Mouse (Mus musculus) stomach, postnatal 0 days (tissue): ENCODE data around the gene Polr2g. TPM values are rescaled to one million over a fixed set of nuclear protein-coding genes. Genes with fewer than 3 reads are reported as not detected.

ENCODE experiments used
- ATAC-seq: fragments of 200-750 bp; cut with Nextera tagmentation; 2 replicates; pipeline ENCODE4 v1.8.0; 2017; ENCODE audit not compliant: low FRiP score, low TSS enrichment
- DNase-seq: peaks from one replicate; pipeline ENCODE4 v3.0.0-alpha.2; 2016; ENCODE audit warnings: low spot score
- H3K27ac ChIP-seq: fragments of 300-500 bp; sonication (generic); replicated peaks from 2 replicates; pipeline ENCODE4 v1.5.1; 2014; ENCODE audit warnings: mild to moderate bottlenecking, control low read depth
- H3K27me3 ChIP-seq: fragments of 300-500 bp; sonication (generic); 2 replicates; pipeline ENCODE4 v1.6.1; 2014; ENCODE audit warnings: low read length; ENCODE audit not compliant: control insufficient read depth, insufficient read depth
- H3K36me3 ChIP-seq: fragments of 300-500 bp; sonication (generic); 2 replicates; pipeline ENCODE4 v1.6.1; 2014; ENCODE audit warnings: low read length, mixed read lengths; ENCODE audit not compliant: control insufficient read depth, insufficient read depth
- H3K4me1 ChIP-seq: fragments of 300-500 bp; sonication (generic); replicated peaks from 2 replicates; pipeline ENCODE4 v1.6.1; 2014; ENCODE audit warnings: antibody characterized with exemption; ENCODE audit not compliant: control insufficient read depth, insufficient read depth
- H3K4me2 ChIP-seq: fragments of 300-500 bp; sonication (generic); replicated peaks from 2 replicates; pipeline ENCODE4 v1.6.1; 2014; ENCODE audit warnings: low read depth, mild to moderate bottlenecking, control low read depth, moderate library complexity
- H3K4me3 ChIP-seq: fragments of 300-500 bp; sonication (generic); 2 replicates; pipeline ENCODE4 v1.5.1; 2014; ENCODE audit warnings: low read depth, low read length, control low read depth
- H3K9ac ChIP-seq: fragments of 300-500 bp; sonication (generic); 2 replicates; pipeline ENCODE4 v1.6.1; 2014; ENCODE audit warnings: mild to moderate bottlenecking, low read length, control low read depth, mixed read lengths
- H3K9me3 ChIP-seq: fragments of 300-500 bp; sonication (generic); 2 replicates; pipeline ENCODE4 v1.6.1; 2016; ENCODE audit warnings: low read length; ENCODE audit not compliant: control insufficient read depth
- CTCF ChIP-seq: IDR thresholded peaks from 2 replicates; pipeline ENCODE4 v1.5.1; 2016; ENCODE audit warnings: antibody characterized with exemption, low read depth, mild to moderate bottlenecking, moderate library complexity
- EP300 ChIP-seq: optimal IDR thresholded peaks from 2 replicates; pipeline ENCODE3; 2016; ENCODE audit warnings: antibody characterized with exemption
- WGBS: fragments of 180-500 bp; shearing (Covaris S2); extraction: QIAGEN DNeasy Blood & Tissue Kit; methylation state at CpG from one replicate; pipeline ENCODE4 v1.1.7; 2014; 5-methylcytosine and 5-hydroxymethylcytosine counted together
- polyA plus RNA-seq: library from polyadenylated mRNA; unstranded; fragments of >200 nt; fragmentation: Nextera tagmentation; extraction: Ambion mirVana; gene quantifications from 2 replicates; pipeline ENCODE4 v1.2.1, GENCODE M21; 2015

Gene Polr2g
- polyA plus RNA-seq, 1 experiment from 2014 or later = 108 TPM

DNA sequence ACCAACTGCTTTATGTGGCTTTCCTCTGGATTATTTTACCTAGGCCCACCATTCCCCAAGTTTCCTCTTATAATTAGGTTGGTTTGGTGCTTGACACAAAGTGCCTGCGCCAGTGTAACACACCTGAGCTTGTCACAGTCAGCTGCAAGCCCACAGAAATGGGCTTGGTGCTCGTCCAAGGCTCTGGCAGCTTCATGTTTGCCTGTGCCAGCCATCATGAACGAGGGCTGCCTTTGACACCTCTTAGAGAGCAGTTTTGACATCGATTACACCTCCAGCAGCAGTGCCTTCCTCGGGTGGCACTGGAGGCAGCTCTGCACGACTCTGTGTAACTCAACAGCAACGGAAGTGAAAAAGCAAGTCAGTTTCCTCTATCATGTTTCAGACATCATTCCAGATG is 8.2 kb downstream of the Polr2g start:
- H3K27ac ChIP-seq = no peak overlapping the region
- no peak overlapping the region for H3K4me3 ChIP-seq
- 77% methylated on average over 7 of the region's 7 CpGs for WGBS
- DNase-seq (no peak), ATAC-seq (no peak)
- no peaks in the 10 kb centered on the region for H3K4me1 ChIP-seq
- no peak overlapping the region for H3K9ac ChIP-seq
- H3K27me3 ChIP-seq = no peaks in the 10 kb centered on the region
- H3K4me2 ChIP-seq = no peak overlapping the region
- H3K9me3 ChIP-seq = no peaks in the 10 kb centered on the region
- peaks cover 9% of the 10 kb centered on the region for H3K36me3 ChIP-seq
- no peak for TF ChIP-seq CTCF
- no peak for TF ChIP-seq EP300

DNA sequence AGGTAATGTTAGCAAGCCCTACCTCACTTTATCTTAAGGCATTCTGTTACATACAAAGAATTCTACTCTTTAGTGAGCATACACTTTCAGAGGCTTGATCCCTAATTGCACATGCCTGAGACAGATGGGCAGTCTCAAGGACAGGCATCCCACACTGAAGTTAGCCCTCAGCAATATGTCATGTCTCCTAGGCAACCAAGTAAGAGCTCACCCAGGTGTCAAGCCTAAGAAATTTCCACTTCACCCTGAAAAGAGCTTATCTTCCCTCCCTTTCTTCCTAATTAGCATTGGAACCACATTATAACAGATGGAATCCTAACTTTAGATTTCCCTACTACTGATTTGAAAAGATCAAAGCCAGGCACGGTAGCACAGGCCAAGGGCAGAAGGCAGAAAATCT is 9.2 kb downstream of the Polr2g start:
- Histone ChIP-seq H3K27ac (no peak overlapping the region), H3K9me3 (no peaks in the 10 kb centered on the region), H3K9ac (no peak overlapping the region), H3K27me3 (no peaks in the 10 kb centered on the region), H3K4me3 (no peak overlapping the region), H3K36me3 (peaks cover 9% of the 10 kb centered on the region), H3K4me2 (no peak overlapping the region), H3K4me1 (no peaks in the 10 kb centered on the region)
- ATAC-seq = no peak
- WGBS = 28% methylated on average over 1 of the region's 1 CpGs
- no peak for TF ChIP-seq CTCF
- TF ChIP-seq EP300 = no peak
- no peak for DNase-seq

DNA sequence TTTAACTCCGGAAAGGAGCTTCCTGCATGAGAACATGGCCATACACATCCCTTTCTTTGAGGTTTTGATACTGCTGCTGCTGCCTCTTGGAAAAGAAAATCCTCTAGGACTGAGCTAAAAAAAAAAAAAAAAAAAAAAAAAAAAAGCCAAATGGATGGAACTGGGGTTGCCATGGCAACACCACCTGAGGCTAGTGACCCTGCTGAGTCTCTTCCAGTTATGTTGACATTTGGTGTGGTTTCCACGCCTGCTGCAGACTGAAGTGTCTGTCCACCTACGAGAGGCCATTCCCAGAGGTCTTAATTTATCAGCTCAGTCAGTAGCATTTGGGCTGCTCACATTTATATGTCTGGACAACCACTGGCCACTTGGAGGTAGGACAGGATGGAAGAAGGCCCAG is 9.9 kb downstream of the Polr2g start:
- H3K4me3 ChIP-seq = no peak overlapping the region
- no peak overlapping the region for H3K9ac ChIP-seq
- DNase-seq = no peak
- peaks cover 4% of the 10 kb centered on the region; the same call in 1 of the 2 replicates for H3K36me3 ChIP-seq
- H3K4me1 ChIP-seq = no peaks in the 10 kb centered on the region
- no peak for TF ChIP-seq EP300
- TF ChIP-seq CTCF = no peak
- no peaks in the 10 kb centered on the region for H3K9me3 ChIP-seq
- WGBS = 21% methylated on average over 3 of the region's 3 CpGs
- H3K27me3 ChIP-seq = no peaks in the 10 kb centered on the region
- H3K27ac ChIP-seq = no peak overlapping the region
- ATAC-seq = no peak
- H3K4me2 ChIP-seq = no peak overlapping the region

DNA sequence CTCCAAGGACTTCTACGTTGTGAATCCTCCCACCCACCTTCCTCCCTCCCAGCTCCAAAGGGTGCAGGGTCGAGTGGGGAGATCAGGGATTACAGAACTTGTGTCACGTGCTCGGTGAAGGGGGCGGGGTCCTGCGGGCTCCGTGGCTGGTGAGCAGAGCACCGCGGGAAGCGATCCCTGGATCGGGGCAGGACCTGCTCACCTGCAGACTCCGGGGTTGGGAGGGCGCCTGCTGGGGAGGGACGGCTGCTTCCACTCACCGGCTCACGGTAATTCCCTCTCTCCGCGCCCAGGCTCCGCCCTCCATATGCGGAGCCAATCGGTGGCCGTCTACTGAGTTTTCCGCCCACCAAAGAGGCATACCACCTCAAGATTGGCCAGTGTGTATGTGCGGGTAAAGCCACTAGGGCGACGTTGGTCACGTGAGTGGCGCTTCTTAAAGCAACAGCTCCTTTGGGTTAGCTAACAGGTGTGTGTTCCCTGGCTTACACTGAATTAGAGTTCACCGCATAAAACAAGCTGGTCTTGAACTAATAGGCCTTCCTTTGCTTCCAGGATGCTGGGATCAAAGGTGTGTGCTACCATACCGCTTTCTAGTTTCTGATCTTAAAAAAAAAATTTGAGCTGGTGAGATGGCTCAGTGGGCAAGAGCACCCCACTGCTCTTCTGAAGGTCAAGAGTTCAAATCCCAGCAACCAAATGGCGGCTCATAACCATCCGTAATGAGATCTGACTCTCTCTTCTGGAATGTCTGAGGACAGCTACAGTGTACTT is 12.2 kb downstream of the Polr2g start, which contains the start of gene Taf6l:
TSS of gene Taf6l (minus strand) at position 410 of the 774 bp plus-strand sequence.
- ATAC-seq = peak; percentile 99

DNA sequence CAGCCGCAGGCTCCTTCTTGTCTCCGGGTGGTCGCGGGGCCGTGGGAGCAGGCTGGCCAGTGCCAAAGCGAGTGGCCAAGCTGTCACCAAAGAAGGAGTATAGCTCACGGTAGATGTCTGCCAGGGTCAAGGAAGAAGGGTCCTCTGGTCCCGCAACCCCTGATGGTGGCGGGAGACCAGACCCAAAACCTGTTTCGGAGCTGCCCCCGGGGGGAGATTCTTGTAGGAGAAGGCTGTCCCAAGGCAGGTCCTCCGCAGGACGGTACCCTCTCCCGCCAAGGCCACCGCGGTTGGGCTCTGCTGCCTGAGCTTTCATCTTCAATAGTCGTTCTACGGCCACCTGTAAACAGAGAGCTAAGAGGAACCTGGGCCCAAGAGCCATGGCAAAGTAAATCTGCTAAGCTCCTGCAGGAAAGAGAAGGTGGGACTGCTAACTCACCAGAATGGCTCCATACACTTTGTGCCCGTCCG is 23.4 kb downstream of the Polr2g start:
- Histone ChIP-seq H3K4me2 (peak overlapping the region; percentile 98), H3K27me3 (no peaks in the 10 kb centered on the region), H3K4me3 (peak overlapping the region; percentile 82), H3K27ac (peak overlapping the region; percentile 98), H3K9ac (peak overlapping the region; percentile 95), H3K4me1 (peaks cover 4% of the 10 kb centered on the region; the same call in 1 of the 2 replicates), H3K9me3 (no peaks in the 10 kb centered on the region), H3K36me3 (peaks cover 3% of the 10 kb centered on the region; the same call in 1 of the 2 replicates)
- no peak for DNase-seq
- TF ChIP-seq CTCF = no peak
- no peak for TF ChIP-seq EP300
- no peak; the same call in 1 of the 2 replicates for ATAC-seq
- under 1% methylated on average over 20 of the region's 20 CpGs for WGBS

More for the DNA sequence above, 12.2 kb downstream of the Polr2g start, which contains the start of gene Taf6l:
- Histone ChIP-seq H3K27ac (peak within 1 kb of the TSS; percentile 75), H3K4me2 (peak within 1 kb of the TSS; percentile 72), H3K9me3 (no peaks in the 10 kb centered on the region), H3K9ac (peak within 1 kb of the TSS; percentile 76), H3K36me3 (peaks cover 6% of the 10 kb centered on the region; the same call in 1 of the 2 replicates), H3K4me1 (no peaks in the 10 kb centered on the region), H3K27me3 (no peaks in the 10 kb centered on the region), H3K4me3 (peak within 1 kb of the TSS; percentile 71)
- WGBS = under 1% methylated on average over 32 of the region's 32 CpGs
- TF ChIP-seq CTCF (peak; percentile 60), EP300 (no peak)
- peak; percentile 97 for DNase-seq
